Mouse (Mus musculus): ENCODE measurements around the gene Pla2g6. TPM values are rescaled to one million over a fixed set of nuclear protein-coding genes. Genes with fewer than 3 reads are reported as not detected.

Gene Pla2g6
- polyA plus RNA-seq, 1 experiment from 2014 or later: 6.8 TPM

DNA sequence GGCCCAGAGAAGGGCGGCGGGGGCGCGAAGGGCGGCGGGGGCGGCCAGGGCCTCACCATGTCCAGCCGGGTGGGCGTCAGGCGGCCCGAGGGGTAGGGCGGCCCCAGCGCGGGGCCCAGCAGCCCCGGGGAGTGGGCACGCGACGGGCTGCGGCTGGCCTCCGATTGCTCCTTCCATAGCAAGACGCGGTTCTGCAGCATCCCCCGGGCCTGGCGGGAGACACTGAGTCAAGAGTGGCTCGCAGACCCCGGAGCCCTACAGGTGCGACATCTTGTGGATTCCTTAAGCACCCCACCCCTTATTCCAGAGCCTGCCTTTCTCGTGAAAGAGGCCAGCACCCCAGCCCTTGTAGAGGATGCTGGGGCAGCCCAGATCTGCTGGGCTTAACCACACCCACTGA lies 66.4 kb downstream of the Pla2g6 start:
- Histone ChIP-seq H3K4me3 (ENCODE audit: inconsistent target) (no peak overlapping the region), H3K27ac (no peak overlapping the region), H3K79me2 (ENCODE audit: inconsistent target) (no peaks in the 10 kb centered on the region), H3K36me3 (ENCODE audit: inconsistent target) (no peaks in the 10 kb centered on the region)
- 2% methylated on average over 19 of the region's 28 CpGs for WGBS (ENCODE audit: missing documents)

DNA sequence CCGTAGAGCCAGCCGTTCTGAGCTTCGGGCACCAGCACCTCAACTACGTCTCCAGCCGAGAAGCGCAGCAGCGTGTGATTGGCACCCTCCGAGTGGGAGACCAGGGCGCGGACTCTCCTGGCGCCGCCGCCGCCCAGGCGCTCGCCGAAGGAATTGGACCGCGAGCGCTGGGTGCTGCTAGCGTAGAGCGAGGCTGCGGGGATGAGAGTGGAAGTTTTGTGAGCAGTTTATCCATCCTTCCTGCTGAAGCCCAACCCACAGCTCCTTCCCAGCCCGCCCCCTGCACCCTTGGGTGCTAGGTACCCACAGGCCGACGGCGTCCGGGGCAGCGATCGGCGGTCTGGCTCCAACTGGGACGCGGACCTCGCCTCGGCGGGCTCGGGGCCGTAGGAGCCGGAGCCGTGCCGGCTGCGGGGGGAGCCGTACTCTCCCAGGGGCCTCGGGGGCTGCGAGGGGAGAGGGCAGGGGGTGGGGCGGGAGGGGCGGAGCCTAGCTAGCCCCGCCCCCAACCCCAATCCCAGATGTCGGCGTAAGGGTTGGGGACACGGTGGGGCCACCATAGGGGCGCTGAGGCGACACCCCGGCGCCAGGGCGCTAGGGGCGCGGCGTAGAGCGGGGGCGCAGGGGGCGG lies 67.0 kb downstream of the Pla2g6 start:
- H3K36me3 ChIP-seq (ENCODE audit: inconsistent target): no peaks in the 10 kb centered on the region
- no peak overlapping the region for H3K27ac ChIP-seq
- 1% methylated on average over 50 of the region's 62 CpGs for WGBS (ENCODE audit: missing documents)
- no peaks in the 10 kb centered on the region for H3K79me2 ChIP-seq (ENCODE audit: inconsistent target)
- H3K4me3 ChIP-seq (ENCODE audit: inconsistent target): no peak overlapping the region

DNA sequence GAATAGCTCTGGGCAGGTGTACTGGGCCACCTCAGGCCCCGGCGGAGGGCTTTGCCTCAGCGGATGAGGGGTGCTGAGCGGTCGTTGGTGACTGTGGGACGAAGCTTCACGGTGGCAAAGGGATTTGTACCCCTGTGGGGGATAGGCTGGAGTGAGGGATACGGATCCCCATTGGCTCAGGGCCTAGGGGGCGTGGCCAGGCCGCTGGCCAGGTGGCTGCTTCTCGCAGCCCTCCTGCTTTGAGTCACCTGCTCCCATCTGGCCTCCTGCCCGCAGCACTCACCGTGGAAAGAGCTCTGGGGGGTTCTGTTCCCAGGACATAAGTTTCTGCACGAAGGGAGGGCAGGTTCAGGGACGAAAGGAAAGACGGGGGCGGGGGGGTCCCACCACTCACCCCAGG lies 69.7 kb downstream of the Pla2g6 start:
- no peaks in the 10 kb centered on the region for H3K36me3 ChIP-seq (ENCODE audit: inconsistent target)
- H3K27ac ChIP-seq: no peak overlapping the region
- WGBS (ENCODE audit: missing documents): 57% methylated on average over 17 of the region's 17 CpGs
- no peaks in the 10 kb centered on the region for H3K79me2 ChIP-seq (ENCODE audit: inconsistent target)
- H3K4me3 ChIP-seq (ENCODE audit: inconsistent target): no peak overlapping the region

DNA sequence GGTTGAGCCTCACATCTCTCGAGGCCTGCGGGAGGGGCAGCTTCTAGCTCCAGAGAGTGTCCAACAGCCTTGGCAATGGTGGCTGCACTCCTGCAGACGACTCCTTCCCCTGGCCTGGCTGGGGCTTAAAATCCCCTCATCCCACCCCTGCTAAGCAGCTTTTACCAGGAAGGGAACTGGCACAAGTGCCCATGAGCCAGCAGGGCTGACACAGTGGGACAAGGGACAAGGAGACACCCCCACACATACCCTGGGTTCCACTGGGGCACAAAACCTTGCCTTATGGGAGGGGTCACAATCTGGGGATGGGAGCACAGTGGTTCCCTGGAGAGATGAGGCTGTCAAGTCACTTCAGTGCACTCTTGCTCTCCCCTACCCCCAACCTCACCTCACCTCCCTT lies 73.5 kb downstream of the Pla2g6 start, which contains the start of gene Slc16a8:
Gene Slc16a8, minus strand, starts transcription at position 101 of the 400 bp plus-strand sequence.
- no peaks in the 10 kb centered on the region for H3K79me2 ChIP-seq (ENCODE audit: inconsistent target)
- no peaks in the 10 kb centered on the region for H3K36me3 ChIP-seq (ENCODE audit: inconsistent target)
- 70% methylated on average over 3 of the region's 3 CpGs for WGBS (ENCODE audit: missing documents)

DNA sequence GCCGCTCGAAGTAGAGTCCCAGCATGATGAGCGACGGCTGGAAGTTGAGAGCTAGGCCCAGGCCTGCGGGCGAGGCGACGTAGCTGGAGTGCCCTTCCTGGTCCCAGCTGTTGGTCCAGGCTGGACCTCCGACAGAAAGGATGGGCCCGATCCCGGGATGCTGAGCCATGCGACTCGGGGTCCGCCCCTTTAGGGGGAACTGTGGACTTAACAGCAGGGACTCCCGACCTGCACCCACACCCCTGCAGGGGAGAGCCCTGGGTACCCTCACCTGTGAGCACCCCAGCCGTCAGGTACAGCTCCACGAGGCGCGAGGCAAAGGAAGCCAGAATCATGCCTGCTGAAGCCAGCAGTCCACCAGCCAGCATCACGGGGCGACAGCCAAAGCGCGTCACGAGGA lies 75.6 kb downstream of the Pla2g6 start:
- no peak overlapping the region for H3K4me3 ChIP-seq (ENCODE audit: inconsistent target)
- H3K36me3 ChIP-seq (ENCODE audit: inconsistent target): no peaks in the 10 kb centered on the region
- 49% methylated on average over 24 of the region's 24 CpGs for WGBS (ENCODE audit: missing documents)
- H3K79me2 ChIP-seq (ENCODE audit: inconsistent target): no peaks in the 10 kb centered on the region
- no peak overlapping the region for H3K27ac ChIP-seq

More for the DNA sequence above, 73.5 kb downstream of the Pla2g6 start, which contains the start of gene Slc16a8:
- Histone ChIP-seq H3K4me3 (ENCODE audit: inconsistent target) (no peak within 1 kb of the TSS), H3K27ac (no peak within 1 kb of the TSS)

DNA sequence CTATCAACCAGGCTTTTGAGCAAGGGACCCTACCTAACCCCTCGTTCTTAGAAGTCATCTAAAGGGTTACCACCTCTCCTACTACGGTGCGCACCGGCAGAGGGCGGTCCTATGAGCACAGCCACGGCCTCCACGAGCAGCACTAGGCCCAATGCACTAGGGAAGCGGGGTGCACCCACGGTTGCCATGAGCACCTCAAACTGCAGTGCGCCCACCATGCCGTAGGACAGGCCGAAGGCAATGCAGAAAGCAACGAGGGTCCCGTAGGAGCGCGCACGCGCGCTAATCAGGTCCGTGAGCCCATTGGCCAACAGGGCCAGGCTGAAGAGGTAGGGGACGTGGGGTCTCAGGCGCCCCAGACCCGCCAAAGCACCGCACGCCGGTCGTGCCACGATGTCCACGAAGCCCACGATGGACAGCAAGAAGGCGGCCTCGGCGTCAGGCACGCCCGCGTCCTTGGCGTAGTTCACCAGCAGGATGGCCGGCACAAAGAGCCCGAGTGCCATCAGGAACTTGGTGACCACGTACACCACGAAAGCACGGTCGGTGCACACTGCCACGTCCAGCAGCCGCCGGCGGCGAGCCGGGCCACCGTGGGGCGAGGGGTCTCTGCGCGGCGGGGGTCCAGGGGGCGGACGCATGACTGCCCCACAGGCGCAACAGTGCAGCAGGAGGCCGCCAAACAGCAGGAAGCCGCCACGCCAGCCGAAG lies 76.3 kb downstream of the Pla2g6 start:
- Histone ChIP-seq H3K79me2 (ENCODE audit: inconsistent target) (no peaks in the 10 kb centered on the region), H3K27ac (no peak overlapping the region), H3K36me3 (ENCODE audit: inconsistent target) (no peaks in the 10 kb centered on the region), H3K4me3 (ENCODE audit: inconsistent target) (no peak overlapping the region)
- WGBS (ENCODE audit: missing documents): 4% methylated on average over 61 of the region's 61 CpGs

DNA sequence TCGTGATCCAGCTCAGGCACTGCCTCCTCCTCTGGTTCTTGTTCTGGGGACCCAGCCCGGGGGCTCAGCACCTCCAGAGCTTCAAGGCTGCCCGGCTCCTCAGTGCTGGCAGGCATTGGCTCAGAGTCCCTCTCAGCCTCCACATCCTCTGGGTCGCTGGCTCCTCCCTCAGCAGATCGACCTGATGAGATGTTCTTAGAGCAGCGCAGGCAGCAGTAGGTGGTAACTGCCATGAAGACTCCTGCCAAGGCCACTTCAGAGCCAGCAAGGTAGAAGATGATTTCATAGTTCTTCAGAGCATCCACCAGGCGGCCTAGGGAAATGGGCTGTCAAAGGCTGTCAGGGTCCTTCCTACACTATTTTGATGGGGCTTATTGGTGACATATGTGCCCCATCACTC lies 77.0 kb downstream of the Pla2g6 start:
- 65% methylated on average over 7 of the region's 7 CpGs for WGBS (ENCODE audit: missing documents)
- Histone ChIP-seq H3K79me2 (ENCODE audit: inconsistent target) (no peaks in the 10 kb centered on the region), H3K27ac (no peak overlapping the region), H3K36me3 (ENCODE audit: inconsistent target) (no peaks in the 10 kb centered on the region), H3K4me3 (ENCODE audit: inconsistent target) (no peak overlapping the region)

DNA sequence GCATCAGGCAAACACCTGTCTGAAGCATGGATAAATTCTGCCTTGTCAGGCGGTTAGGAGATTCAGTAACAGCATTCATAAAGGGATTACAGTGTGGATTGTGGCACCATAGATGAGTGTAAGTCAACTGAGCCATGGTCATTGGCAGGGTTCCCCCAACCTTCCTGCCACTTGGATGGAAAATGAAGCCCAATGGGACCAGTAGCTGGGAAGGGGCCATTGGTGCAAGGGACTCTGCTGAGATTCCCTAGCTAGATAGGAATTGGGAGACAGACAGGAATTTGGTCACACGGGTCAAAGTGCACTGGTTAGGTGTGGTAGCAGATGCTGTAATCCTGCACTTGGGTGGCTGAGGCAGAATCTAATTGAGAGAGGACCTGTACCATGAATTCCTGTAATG lies 78.0 kb downstream of the Pla2g6 start:
- Histone ChIP-seq H3K36me3 (ENCODE audit: inconsistent target) (no peaks in the 10 kb centered on the region), H3K27ac (no peak overlapping the region), H3K4me3 (ENCODE audit: inconsistent target) (no peak overlapping the region), H3K79me2 (ENCODE audit: inconsistent target) (no peaks in the 10 kb centered on the region)
- 93% methylated on average over 2 of the region's 2 CpGs for WGBS (ENCODE audit: missing documents)

DNA sequence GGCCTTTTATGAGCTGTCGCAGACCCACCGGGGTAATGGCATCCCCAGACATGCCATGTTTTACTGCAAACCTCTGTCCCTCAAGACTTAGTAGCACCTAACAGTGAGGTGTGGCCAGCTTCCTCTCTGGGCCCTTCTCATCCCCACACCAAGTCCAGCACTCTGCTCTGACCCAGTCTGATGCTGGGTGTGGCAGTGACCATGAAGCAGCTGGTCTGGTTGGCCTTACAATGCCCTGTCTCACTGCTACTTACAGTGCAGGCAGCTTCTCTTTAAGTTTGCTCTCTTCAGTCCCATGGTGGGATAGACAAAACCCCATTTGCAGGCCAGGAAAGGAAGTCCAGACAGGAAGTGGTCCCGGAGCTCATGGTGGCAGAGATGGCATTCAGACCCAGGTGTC lies 82.9 kb downstream of the Pla2g6 start:
- H3K36me3 ChIP-seq (ENCODE audit: inconsistent target): peaks cover 9% of the 10 kb centered on the region; the same call in 1 of the 2 replicates
- no peak overlapping the region for H3K27ac ChIP-seq
- WGBS (ENCODE audit: missing documents): 67% methylated on average over 3 of the region's 3 CpGs
- H3K79me2 ChIP-seq (ENCODE audit: inconsistent target): no peaks in the 10 kb centered on the region
- no peak overlapping the region for H3K4me3 ChIP-seq (ENCODE audit: inconsistent target)

DNA sequence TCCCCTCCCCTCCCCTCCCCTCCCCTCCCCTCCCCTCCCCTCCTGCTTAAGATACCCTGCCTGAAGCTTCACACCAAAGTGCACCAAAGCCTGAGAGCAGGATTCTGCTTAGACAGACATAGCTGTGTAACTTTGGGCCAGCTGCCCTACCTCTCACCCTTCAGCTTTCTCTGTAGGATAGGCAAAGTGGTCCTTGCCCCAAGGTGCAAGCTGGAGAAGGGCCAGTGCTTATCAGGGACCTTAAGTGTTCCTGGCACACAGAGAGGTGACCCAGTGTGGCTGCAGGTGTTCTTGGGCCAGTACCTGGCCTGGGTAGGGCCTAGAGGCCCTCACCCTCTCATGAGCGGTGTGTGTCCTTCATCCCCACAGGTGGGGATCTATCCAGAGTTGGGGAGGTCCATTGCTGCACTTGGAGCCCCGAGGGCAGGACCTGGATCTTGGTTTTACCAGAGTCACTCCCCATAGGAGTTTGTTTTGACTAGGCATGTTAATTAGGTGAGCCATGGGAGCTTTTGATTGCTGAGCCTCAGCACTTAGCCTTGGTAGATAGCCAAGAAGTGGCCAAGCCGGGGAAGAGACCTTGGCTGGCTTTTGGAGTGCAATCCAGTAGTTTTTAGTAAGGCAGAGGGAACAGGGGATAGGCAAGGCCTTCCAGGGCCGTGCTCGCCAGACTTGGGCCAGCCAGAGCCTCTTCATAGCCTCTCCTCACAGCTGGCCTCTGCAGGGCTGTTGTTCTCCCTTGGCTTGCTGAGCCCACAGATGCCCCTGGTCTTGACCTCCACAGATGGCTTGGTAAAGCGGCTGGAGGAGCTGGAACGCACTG lies 83.9 kb downstream of the Pla2g6 start:
- no peaks in the 10 kb centered on the region for H3K79me2 ChIP-seq (ENCODE audit: inconsistent target)
- WGBS (ENCODE audit: missing documents): 91% methylated on average over 7 of the region's 7 CpGs
- H3K27ac ChIP-seq: no peak overlapping the region
- H3K36me3 ChIP-seq (ENCODE audit: inconsistent target): peaks cover 16% of the 10 kb centered on the region; the same call in 1 of the 2 replicates
- H3K4me3 ChIP-seq (ENCODE audit: inconsistent target): no peak overlapping the region

DNA sequence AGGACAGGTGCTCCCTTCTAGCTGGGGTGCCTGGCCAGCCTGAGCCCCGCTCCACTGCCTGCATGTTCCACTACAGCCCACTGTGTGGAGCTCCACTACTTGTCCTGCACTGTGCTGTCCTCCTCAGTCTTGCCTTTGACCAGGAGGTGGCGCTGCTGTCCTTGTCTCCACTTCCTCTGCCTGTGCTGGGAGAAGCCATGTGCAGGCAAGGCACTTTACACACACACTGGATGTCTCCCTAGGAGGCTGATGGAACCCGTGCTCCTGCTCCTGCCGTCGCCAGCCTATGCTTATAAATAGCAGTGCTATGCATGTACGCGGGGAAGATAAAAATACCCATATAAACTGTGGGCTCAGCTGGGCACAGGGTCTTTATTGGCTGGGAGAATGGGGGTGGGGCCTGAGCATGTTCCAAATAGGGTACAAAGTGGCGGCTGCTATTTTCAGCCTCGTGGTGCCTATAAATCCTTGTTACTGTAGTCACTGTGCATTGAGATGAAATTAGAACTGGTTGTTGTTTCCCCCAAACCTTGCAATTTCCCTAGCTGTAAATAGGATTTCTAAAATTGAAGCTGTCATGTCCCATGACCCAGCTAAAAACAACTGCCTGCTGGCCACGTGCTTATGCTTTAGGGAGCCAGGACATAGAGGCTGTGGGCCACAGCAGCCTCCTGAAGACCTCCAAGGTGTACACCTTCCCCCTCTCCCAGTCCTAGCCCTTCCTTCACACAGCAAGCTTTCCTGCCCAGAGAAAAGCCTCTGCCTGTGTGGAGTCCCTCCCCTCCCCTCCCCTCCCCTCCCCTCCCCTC lies 84.8 kb downstream of the Pla2g6 start:
- Histone ChIP-seq H3K4me3 (ENCODE audit: inconsistent target) (no peak overlapping the region), H3K79me2 (ENCODE audit: inconsistent target) (no peaks in the 10 kb centered on the region), H3K36me3 (ENCODE audit: inconsistent target) (peaks cover 18% of the 10 kb centered on the region; the same call in 1 of the 2 replicates), H3K27ac (peak overlapping the region; percentile 25)
- 13% methylated on average over 10 of the region's 10 CpGs for WGBS (ENCODE audit: missing documents)

DNA sequence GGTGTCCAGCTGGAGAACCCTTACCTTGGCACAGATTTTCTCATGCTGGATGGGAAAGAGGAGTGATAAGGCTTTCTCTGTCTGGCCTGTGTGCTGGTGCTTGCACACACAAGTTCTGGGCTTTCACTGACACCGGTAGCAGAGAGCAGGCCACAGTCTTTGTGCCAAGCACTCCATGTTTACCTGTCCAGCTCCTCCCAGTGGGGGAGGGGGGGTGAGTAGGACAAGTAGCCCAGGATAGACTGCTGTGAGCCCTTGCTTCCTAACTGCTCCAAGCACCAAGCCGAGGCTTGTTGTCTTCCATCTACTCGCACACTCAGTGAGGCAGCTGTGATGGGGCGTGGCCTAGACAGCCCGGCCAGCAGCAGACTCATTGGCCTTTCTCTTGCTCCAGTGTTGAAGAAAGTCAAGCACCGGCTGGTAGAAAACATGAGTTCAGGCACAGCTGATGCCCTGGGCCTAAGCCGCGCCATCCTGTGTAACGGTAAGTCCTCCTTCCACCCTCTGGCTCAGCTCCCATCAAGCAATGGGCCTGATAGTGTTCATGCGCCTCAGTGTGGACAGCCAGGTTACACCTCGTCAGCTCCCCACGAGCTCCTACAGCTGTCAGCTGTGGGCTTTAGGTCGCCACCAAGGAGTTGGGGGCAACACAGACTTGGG lies 85.5 kb downstream of the Pla2g6 start:
- no peaks in the 10 kb centered on the region for H3K79me2 ChIP-seq (ENCODE audit: inconsistent target)
- H3K27ac ChIP-seq: no peak overlapping the region
- peaks cover 18% of the 10 kb centered on the region; the same call in 1 of the 2 replicates for H3K36me3 ChIP-seq (ENCODE audit: inconsistent target)
- 84% methylated on average over 13 of the region's 13 CpGs for WGBS (ENCODE audit: missing documents)
- no peak overlapping the region for H3K4me3 ChIP-seq (ENCODE audit: inconsistent target)

DNA sequence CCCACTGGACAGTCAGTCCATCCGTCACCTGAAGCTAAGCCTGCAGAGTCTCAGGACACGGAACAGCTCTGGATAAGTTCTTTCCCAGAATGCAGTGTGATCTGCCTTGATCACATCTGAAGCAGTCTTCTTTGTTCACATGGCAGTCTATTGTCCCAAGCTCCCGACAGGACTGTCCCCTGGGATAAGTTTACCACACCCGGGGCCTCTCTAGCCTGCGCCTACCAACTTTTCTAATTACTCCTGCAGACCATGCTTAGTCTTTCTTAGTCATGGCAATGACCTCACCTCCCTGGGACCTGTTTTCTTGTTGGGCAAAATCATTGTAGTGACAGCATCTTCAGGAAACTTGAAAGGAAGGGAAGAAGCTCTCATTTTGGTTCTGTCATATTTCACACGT lies 90.2 kb downstream of the Pla2g6 start:
- 95% methylated on average over 6 of the region's 6 CpGs for WGBS (ENCODE audit: missing documents)
- Histone ChIP-seq H3K4me3 (ENCODE audit: inconsistent target) (no peak overlapping the region), H3K79me2 (ENCODE audit: inconsistent target) (no peaks in the 10 kb centered on the region), H3K36me3 (ENCODE audit: inconsistent target) (peaks cover 18% of the 10 kb centered on the region; the same call in 1 of the 2 replicates), H3K27ac (no peak overlapping the region)

All from macrophage (primary cell).